Mouse (Mus musculus): Measurements from ENCODE around the gene Fam71e1.

GRCm38 (mm10) chr7:44486927-44487575, 9.3 kb upstream of the Fam71e1 start:
- no peak for TF ChIP-seq GATA1 (IDR thresholded peaks at IDR 0.05; ENCODE audit: borderline replicate concordance, low read length)
- no peak for TF ChIP-seq FLI1 (IDR thresholded peaks at IDR 0.05; ENCODE audit: low read length)
